Mouse (Mus musculus) midbrain, embryonic 16.5 days (tissue): Measurements from ENCODE around the gene Olfr803. TPM values are rescaled to one million over a fixed set of nuclear protein-coding genes. Genes with fewer than 3 reads are reported as not detected.

Experiments used
- ATAC-seq: fragments of 200-750 bp; cut with Nextera tagmentation; 2 replicates; pipeline ENCODE4 v1.8.0; 2017; ENCODE audit warnings: moderate TSS enrichment
- H3K27ac ChIP-seq: fragments of 300-500 bp; sonication (generic); 2 replicates; pipeline ENCODE4 v1.5.1; 2014; ENCODE audit warnings: mild to moderate bottlenecking, low read length, mixed read lengths
- H3K27me3 ChIP-seq: fragments of 300-500 bp; sonication (generic); 2 replicates; pipeline ENCODE4 v1.6.1; 2014; ENCODE audit warnings: low read depth, low read length, mixed read lengths; ENCODE audit not compliant: control insufficient read depth, insufficient read depth
- H3K36me3 ChIP-seq: fragments of 300-500 bp; sonication (generic); 2 replicates; pipeline ENCODE4 v1.6.1; 2014; ENCODE audit warnings: mild to moderate bottlenecking, low read length, moderate library complexity, mixed read lengths; ENCODE audit not compliant: control insufficient read depth, insufficient read depth
- H3K4me1 ChIP-seq: fragments of 300-500 bp; sonication (generic); 2 replicates; pipeline ENCODE4 v1.6.1; 2014; ENCODE audit warnings: mild to moderate bottlenecking, low read length, mixed read lengths; ENCODE audit not compliant: control insufficient read depth, insufficient read depth
- H3K4me2 ChIP-seq: fragments of 300-500 bp; sonication (generic); 2 replicates; pipeline ENCODE4 v1.6.1; 2014; ENCODE audit warnings: mild to moderate bottlenecking, low read length, mixed read lengths
- H3K4me3 ChIP-seq: fragments of 300-500 bp; sonication (generic); 2 replicates; pipeline ENCODE4 v1.5.1; 2014; ENCODE audit warnings: low read depth, mild to moderate bottlenecking, low read length, moderate library complexity, mixed read lengths
- H3K9ac ChIP-seq: fragments of 300-500 bp; sonication (generic); 2 replicates; pipeline ENCODE4 v1.6.1; 2014; ENCODE audit warnings: low read depth, low read length, mixed read lengths
- H3K9me3 ChIP-seq: fragments of 300-500 bp; sonication (generic); replicated peaks from 2 replicates; pipeline ENCODE4 v1.6.1; 2014; ENCODE audit warnings: mild to moderate bottlenecking, low read length, mixed read lengths; ENCODE audit not compliant: control insufficient read depth, poor library complexity, severe bottlenecking
- WGBS: fragments of 180-500 bp; shearing (Covaris S2); extraction: QIAGEN DNeasy Blood & Tissue Kit; methylation state at CpG from one replicate; pipeline ENCODE4 v1.1.7; 2014; 5-methylcytosine and 5-hydroxymethylcytosine counted together
- polyA plus RNA-seq: library from polyadenylated mRNA; unstranded; fragments of >200 nt; fragmentation: Nextera tagmentation; extraction: Ambion mirVana; gene quantifications from 2 replicates; pipeline ENCODE4 v1.2.1, GENCODE M21; 2015

Olfr803 gene
- polyA plus RNA-seq, result not detected in 2 replicates

DNA sequence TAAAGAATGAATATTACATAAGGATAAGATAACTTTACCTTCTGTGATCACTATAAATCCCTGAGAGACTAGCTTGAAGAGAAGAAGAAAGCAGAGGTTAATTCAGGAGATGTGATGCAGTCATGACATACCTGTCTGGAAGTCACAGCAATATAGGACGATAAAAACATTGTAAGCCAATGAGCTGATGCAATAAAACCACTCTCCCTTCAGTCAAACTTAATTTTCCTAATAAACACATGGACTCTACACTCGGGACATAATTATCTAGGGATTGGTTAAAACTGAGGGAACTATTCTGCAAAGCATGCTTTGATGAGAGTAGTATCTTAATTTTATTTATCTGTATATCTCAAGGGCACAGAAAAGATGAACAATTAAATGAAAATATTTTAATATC lies at the start of gene Olfr803:
TSS of gene Olfr803 (minus strand) at position 101 of the 400 bp plus-strand sequence.
- WGBS, result 85% methylated on average over 2 of the region's 2 CpGs
- H3K27me3 ChIP-seq, result no peaks in the 10 kb centered on the region
- no peak for ATAC-seq
- H3K4me1 ChIP-seq, result no peaks in the 10 kb centered on the region
- no peak within 1 kb of the TSS for H3K9ac ChIP-seq
- H3K4me3 ChIP-seq, result no peak within 1 kb of the TSS
- no peaks in the 10 kb centered on the region for H3K36me3 ChIP-seq
- no peaks in the 10 kb centered on the region for H3K9me3 ChIP-seq
- H3K4me2 ChIP-seq, result no peak within 1 kb of the TSS
- no peak within 1 kb of the TSS for H3K27ac ChIP-seq

DNA sequence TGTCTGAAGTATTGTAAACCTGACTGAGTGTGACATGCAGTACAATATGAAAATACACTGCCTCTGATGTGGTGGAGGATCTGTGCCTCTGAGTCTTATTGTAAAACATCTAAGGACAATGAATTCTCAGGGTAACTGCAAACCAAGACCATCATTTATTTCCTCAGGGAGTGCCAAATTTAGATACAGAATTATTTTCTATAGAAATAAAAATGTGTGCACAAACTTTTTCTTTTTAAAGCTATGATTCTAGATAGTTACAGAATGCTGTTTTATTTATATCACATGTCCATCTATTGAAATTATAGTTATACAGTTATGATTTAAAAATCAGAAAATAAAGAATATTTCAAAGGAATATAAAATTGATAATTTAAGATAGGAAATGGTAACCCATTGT lies 47.7 kb upstream of the Olfr803 start, which contains the start of gene Olfr806:
TSS of gene Olfr806 (minus strand) at position 101 of the 400 bp plus-strand sequence.
- Histone ChIP-seq H3K36me3 (no peaks in the 10 kb centered on the region), H3K27me3 (no peaks in the 10 kb centered on the region)

DNA sequence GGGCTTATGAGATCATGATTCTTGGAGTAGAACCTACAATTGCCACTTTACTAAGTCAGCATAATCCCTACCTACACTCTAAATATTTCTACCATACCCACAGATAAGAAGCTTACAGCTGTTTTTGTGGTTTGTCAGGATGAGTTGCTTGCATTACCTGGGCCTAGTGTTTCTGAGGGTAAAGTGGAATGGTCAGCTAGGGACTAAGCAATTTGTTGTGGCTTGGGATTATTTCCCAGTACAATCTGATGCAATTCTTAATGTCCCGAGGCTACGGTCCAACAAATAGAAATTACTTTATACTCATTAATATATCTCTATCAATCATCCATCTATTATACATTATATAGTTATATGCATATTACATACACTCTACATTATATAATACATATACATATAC lies 35.2 kb upstream of the Olfr803 start, which contains the start of gene Olfr805:
TSS of gene Olfr805 (minus strand) at position 101 of the 400 bp plus-strand sequence.
- H3K4me2 ChIP-seq, result no peak within 1 kb of the TSS
- no peaks in the 10 kb centered on the region for H3K9me3 ChIP-seq
- no peaks in the 10 kb centered on the region for H3K4me1 ChIP-seq
- H3K4me3 ChIP-seq, result no peak within 1 kb of the TSS
- WGBS, result 95% methylated on average over 2 of the region's 2 CpGs
- no peak for ATAC-seq
- no peak within 1 kb of the TSS for H3K27ac ChIP-seq
- no peak within 1 kb of the TSS for H3K9ac ChIP-seq
- H3K36me3 ChIP-seq, result no peaks in the 10 kb centered on the region
- no peaks in the 10 kb centered on the region for H3K27me3 ChIP-seq

More for the DNA sequence above, 47.7 kb upstream of the Olfr803 start, which contains the start of gene Olfr806:
- no peaks in the 10 kb centered on the region for H3K9me3 ChIP-seq
- no peaks in the 10 kb centered on the region for H3K4me1 ChIP-seq
- H3K4me2 ChIP-seq, result no peak within 1 kb of the TSS
- H3K4me3 ChIP-seq, result no peak within 1 kb of the TSS
- no peak within 1 kb of the TSS for H3K27ac ChIP-seq
- no peak for ATAC-seq
- no peak within 1 kb of the TSS for H3K9ac ChIP-seq

DNA sequence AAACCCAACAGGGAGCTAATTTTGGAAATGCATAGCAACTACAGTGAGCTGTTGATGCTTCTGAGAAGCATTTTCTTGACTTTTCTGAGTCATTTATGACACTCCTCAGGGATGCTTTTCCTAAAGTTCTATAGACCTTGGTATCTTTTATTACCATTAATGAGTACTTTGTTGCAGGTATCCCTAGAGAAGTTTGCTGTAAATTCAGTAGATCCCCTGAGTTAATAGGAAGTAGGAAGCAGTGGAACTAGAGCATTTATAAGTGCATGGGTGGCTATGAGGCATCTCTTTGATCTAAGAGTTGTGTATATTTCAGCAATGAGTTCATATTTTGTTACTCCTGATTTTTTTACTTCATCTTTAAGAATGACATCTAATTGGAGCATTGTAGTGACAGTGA lies 8.8 kb upstream of the Olfr803 start, which contains the start of gene Olfr804:
TSS of gene Olfr804 (plus strand) at position 301 of the 400 bp plus-strand sequence.
- H3K27ac ChIP-seq, result no peak within 1 kb of the TSS

DNA sequence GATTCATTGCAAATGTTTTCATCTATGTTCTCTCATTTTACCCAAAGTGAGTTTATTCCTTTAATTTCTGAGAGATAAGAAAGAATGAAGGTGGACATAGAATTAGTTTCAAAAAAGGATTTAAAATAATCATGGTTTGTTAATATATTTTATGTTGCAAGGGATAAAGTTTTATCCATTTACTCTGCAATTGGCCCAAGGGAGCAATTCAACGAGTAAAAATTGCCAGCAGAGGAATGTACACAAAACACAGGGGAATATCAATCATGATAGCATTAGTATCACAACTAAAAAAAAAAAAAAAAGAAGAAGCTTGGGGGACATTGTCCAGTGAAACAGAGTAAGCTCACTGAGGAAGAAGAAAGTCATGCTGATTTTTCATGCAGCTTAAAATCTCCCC lies 6.0 kb downstream of the Olfr803 start, which contains the start of gene Olfr802:
TSS of gene Olfr802 (minus strand) at position 101 of the 400 bp plus-strand sequence.
- no peak within 1 kb of the TSS for H3K4me3 ChIP-seq
- no peak for ATAC-seq
- H3K4me2 ChIP-seq, result no peak within 1 kb of the TSS
- H3K27ac ChIP-seq, result no peak within 1 kb of the TSS
- 59% methylated on average over 1 of the region's 1 CpGs for WGBS
- H3K9me3 ChIP-seq, result no peaks in the 10 kb centered on the region
- no peak within 1 kb of the TSS for H3K9ac ChIP-seq
- no peaks in the 10 kb centered on the region for H3K27me3 ChIP-seq
- H3K36me3 ChIP-seq, result no peaks in the 10 kb centered on the region
- no peaks in the 10 kb centered on the region for H3K4me1 ChIP-seq

More for the DNA sequence above, 8.8 kb upstream of the Olfr803 start, which contains the start of gene Olfr804:
- Histone ChIP-seq H3K9me3 (no peaks in the 10 kb centered on the region), H3K27me3 (no peaks in the 10 kb centered on the region), H3K9ac (no peak within 1 kb of the TSS), H3K4me3 (no peak within 1 kb of the TSS), H3K4me2 (no peak within 1 kb of the TSS), H3K4me1 (no peaks in the 10 kb centered on the region), H3K36me3 (no peaks in the 10 kb centered on the region)
- ATAC-seq, result no peak

DNA sequence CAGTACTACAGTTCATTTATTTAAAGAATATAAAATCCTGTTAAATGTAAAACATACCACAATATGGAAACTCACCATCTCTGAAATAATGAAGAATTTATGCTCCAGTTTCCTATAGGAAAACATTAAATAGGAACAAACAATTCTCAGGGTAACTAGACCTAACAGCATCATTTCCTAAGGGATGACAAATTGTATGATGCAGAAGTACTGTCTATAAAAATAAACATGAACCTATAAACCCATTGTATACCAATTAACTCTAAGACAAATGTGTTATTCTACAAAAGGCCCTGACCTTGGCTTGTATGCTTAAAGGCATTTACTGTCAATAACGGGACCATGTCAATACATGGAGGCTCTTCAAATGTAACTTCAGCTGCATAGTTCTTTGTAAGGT lies 20.3 kb downstream of the Olfr803 start, which contains the start of gene Olfr801:
TSS of gene Olfr801 (minus strand) at position 101 of the 400 bp plus-strand sequence.
- 89% methylated on average over 1 of the region's 1 CpGs for WGBS
- no peak for ATAC-seq
- H3K27ac ChIP-seq, result no peak within 1 kb of the TSS

DNA sequence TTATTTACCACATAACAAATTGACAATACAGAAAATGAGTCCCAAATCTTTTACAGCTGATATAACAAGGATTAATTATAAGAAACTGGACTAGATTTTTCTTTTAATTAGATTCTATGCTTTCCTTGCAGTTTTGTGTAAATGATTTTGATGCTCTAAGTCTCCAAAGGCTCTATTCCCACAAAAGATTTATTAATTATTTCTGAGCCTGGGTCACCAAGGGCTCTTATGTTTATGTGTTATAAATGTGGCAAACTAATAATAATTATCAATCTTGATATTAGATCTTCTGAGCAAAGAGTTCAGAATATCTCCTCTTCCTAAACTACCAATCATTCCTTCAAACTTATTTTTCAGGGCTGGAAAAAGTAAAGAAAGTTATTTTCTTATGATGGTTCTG lies 36.7 kb downstream of the Olfr803 start, which contains the start of gene Olfr800:
TSS of gene Olfr800 (plus strand) at position 301 of the 400 bp plus-strand sequence.
- H3K9ac ChIP-seq, result no peak within 1 kb of the TSS
- H3K4me2 ChIP-seq, result no peak within 1 kb of the TSS
- no peak within 1 kb of the TSS for H3K4me3 ChIP-seq
- no peaks in the 10 kb centered on the region for H3K36me3 ChIP-seq
- H3K9me3 ChIP-seq, result no peaks in the 10 kb centered on the region
- H3K27ac ChIP-seq, result no peak within 1 kb of the TSS
- no peaks in the 10 kb centered on the region for H3K4me1 ChIP-seq
- ATAC-seq, result no peak
- H3K27me3 ChIP-seq, result no peaks in the 10 kb centered on the region

More for the DNA sequence above, 20.3 kb downstream of the Olfr803 start, which contains the start of gene Olfr801:
- Histone ChIP-seq H3K27me3 (no peaks in the 10 kb centered on the region), H3K4me2 (no peak within 1 kb of the TSS), H3K9me3 (no peaks in the 10 kb centered on the region), H3K4me1 (no peaks in the 10 kb centered on the region), H3K4me3 (no peak within 1 kb of the TSS), H3K9ac (no peak within 1 kb of the TSS), H3K36me3 (no peaks in the 10 kb centered on the region)

DNA sequence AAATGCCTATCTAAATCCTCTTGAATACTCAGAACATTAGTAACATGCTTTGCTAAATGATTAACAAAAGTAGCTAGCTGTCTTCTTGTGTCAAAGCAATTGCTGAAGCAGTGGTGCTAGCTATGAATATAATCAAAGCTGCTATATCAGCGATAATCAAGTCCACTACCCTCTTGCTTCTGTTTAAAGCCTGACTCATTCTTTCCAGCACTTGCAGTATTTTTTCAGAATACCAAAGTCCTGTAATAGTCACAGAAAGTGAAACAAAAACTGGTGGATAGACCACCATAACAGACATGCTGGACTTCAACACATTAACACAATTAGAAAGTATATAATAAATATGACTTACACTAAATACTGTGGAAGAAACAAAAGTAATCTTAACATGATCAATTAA lies 42.3 kb downstream of the Olfr803 start:
- Histone ChIP-seq H3K27ac (no peak overlapping the region), H3K9ac (no peak overlapping the region), H3K4me1 (no peaks in the 10 kb centered on the region), H3K4me3 (no peak overlapping the region), H3K9me3 (no peaks in the 10 kb centered on the region), H3K27me3 (no peaks in the 10 kb centered on the region), H3K36me3 (no peaks in the 10 kb centered on the region), H3K4me2 (no peak overlapping the region)
- 79% methylated on average over 1 of the region's 1 CpGs for WGBS
- ATAC-seq, result no peak
